Mouse (Mus musculus): ENCODE results near the gene Smarcc1.

Gene Smarcc1

DNA sequence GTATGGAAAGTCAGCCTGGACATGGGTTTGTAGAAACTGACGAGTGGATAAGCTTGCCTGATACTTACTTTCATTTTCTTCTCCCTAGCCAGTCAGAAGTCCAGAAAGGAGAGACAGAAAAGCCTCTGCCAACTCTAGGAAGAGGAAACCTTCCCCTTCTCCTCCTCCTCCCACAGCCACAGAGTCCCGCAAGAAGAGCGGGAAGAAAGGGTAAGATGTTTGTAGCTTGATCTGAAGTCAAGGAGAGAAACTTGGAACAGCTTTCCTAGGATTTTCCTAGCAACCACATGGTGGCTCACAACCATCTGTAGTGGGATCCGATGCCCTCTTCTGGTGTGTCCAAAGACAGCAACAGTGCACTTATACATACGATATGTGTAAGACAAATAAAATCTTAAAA lies 53.4 kb downstream of the Smarcc1 start:
- CTCF ChIA-PET, result interaction anchor here (0.6 to 1.3 kb wide), 11 partner anchors 22 to 1371 kb away, joined by 3 to 9 read pairs (median 4); no protein-coding TSS in a partner anchor
- POLR2A ChIA-PET, result interaction anchor here in 1 of 4 experiments (0.6 to 1.7 kb wide), 8 partner anchors 11 to 55 kb away, joined by 3 to 5 read pairs (median 3); no protein-coding TSS in a partner anchor

DNA sequence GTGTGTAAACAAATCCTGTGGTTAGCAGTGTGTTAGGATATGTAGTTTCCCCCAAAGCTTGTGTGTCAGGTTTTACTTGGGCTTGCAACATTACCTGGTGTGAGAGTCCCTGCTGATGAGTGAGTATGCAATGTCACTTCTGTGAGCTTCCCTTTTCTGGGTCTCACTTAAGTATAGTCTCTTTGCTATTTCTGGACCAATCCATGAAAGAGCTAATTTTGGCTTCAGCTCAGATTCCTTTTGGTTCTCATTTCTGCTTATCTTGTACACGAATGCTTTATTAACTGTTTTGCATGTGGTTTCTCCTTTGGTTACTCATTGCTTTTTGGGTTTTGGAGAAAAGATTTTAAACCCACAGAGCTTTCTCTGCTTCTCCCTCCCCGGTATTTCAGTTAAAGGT lies 82.4 kb downstream of the Smarcc1 start:
- POLR2A ChIA-PET, result interaction anchor here in 1 of 4 experiments (0.8 to 2.3 kb wide), 4 partner anchors 9 to 29 kb away, joined by 3 to 10 read pairs (median 6); no protein-coding TSS in a partner anchor
- CTCF ChIA-PET, result interaction anchor here in 1 of 4 experiments (1.0 kb wide), 1 partner anchor 10 kb away, joined by 3 read pairs; no protein-coding TSS in a partner anchor

DNA sequence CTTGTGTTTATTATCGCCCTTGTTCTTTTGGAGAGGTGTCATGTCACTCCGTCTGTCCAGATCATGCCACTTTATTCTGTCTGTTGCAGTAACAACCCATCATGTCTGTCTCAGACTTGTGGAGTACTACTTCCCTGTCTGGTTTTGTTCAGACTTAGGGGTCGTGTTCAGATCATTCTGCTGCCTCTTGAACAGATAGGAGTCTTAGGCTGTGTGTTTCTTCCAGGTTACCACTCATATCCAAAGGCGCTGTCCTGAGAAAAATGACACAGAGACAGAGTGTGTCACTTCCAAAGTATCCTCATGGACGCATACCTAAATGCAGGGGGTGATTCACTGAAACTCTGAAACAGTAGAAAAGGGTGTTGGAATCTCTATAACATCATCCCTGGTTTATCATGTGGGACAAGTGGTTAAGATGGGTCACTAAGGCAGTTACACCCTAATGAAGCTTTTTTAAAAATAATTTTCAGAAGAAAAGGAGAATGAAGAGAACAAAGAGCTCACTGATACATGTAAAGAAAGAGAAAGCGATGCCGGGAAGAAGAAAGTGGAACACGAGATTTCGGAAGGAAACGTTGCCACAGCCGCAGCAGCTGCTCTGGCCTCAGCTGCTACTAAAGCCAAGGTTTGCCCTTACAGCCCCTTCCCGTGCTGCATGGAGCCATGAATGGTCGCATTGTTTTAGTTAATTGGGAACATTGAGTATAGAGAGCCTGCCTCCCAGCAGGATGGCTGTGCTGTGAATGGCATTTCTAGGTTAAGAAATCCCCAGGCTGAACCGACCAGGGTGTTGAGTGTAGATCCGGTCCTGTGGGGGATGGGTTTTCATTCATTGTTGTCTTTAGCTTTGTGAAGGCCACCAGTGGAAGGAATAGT lies 88.3 kb downstream of the Smarcc1 start:
- ChIA-PET CTCF (interaction anchor here in 3 of 4 experiments (0.6 to 1.0 kb wide), 4 partner anchors 25 to 130 kb away, joined by 3 to 4 read pairs (median 4); no protein-coding TSS in a partner anchor), POLR2A (interaction anchor here in 2 of 4 experiments (0.6 to 2.5 kb wide), 12 partner anchors 9 to 285 kb away, joined by 3 to 13 read pairs (median 4); no protein-coding TSS in a partner anchor)

DNA sequence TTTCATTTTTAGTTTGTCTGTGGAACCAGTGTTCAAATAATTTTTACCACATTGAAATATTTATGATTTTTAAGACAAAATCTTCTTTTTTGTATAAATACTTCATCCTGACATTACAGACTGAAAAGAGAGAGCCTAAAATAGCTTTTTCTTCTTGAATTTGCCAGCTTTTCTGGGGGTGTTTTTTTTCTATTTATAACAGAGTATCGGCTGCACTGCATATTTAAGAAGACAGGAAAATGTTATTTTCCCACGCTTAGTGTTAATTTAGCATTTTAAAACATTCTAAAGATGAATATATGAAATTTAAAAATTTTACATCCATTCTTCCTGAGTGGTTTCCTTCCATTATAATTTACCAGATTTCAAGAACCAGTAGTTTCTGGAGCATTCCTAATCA lies 88.9 kb downstream of the Smarcc1 start:
- POLR2A ChIA-PET, result interaction anchor here in 2 of 4 experiments (0.6 to 2.5 kb wide), 10 partner anchors 9 to 116 kb away, joined by 3 to 13 read pairs (median 4); no protein-coding TSS in a partner anchor
- CTCF ChIA-PET, result interaction anchor here in 2 of 4 experiments (0.6 to 1.0 kb wide), 3 partner anchors 24 to 130 kb away, joined by 3 to 4 read pairs (median 4); no protein-coding TSS in a partner anchor

DNA sequence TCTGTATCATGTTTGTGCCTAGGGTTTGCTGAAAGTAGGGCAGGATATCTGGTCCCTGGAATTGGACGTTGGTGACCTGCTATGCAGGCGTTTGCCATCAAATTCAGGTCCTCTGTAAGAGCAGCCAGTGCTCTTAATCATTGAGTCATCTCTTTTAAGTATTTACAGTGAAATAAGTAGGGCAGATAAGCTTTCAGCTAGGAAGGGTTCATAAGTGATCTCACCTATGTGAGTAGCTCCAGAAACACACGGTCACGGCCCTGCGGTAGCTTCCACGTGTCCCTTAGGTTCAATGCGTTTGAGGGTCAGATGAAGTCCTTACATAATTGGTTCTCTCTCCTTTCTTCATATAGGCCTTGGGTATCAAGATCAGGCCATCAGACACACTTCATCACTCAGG lies 90.8 kb downstream of the Smarcc1 start:
- ChIA-PET POLR2A (interaction anchor here in 2 of 4 experiments (0.6 to 1.2 kb wide), 6 partner anchors 9 to 40 kb away, joined by 3 to 4 read pairs (median 3); no protein-coding TSS in a partner anchor), CTCF (no interaction called here)

DNA sequence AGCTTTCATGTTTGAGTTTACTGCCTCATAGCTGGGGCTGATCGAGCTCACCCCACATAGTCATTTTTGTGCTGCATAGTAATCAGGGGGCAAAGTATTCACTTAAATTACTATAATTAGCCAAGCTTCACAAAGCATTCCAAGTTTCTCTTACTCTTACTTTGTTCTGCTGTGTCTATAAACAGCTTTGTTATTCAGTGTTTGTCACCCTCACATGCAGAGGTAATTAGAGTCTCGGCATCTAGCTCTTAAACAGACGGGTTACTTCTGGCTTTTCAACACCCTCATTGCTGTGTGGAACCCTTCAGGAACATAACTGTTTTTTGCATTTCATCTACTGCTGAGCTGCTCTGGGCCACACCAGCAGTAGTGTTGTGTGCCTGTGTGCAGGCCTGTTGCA lies 91.5 kb downstream of the Smarcc1 start:
- ChIA-PET POLR2A (interaction anchor here in 3 of 4 experiments (0.6 to 1.2 kb wide), 9 partner anchors 9 to 72 kb away, joined by 3 to 4 read pairs (median 3); no protein-coding TSS in a partner anchor), CTCF (no interaction called here)

DNA sequence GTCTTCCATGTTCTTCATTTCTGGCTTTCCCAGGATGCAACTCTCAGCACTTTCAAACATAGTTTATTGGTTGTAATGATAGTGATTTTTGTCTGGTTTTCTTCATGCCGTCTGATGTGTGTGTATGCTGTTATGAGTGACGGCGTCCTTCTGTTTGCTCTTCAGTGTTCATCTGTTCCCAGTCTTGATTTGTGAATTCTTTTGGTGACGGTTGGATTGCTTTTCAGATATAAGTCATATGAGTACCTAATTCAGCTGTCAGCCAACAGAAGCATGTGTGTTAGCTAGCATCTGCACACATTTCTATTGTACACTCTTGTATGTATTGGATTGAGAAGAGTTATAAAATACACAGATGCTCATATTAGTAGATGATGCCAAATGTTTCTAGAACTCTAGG lies 106.8 kb downstream of the Smarcc1 start:
- CTCF ChIA-PET, result interaction anchor here in 1 of 4 experiments (2.1 kb wide), 1 partner anchor 73 kb away, joined by 4 read pairs; no protein-coding TSS in a partner anchor
- POLR2A ChIA-PET, result interaction anchor here in 1 of 4 experiments (0.7 to 2.2 kb wide), 3 partner anchors 15 to 239 kb away, joined by 3 to 9 read pairs (median 8); no protein-coding TSS in a partner anchor

DNA sequence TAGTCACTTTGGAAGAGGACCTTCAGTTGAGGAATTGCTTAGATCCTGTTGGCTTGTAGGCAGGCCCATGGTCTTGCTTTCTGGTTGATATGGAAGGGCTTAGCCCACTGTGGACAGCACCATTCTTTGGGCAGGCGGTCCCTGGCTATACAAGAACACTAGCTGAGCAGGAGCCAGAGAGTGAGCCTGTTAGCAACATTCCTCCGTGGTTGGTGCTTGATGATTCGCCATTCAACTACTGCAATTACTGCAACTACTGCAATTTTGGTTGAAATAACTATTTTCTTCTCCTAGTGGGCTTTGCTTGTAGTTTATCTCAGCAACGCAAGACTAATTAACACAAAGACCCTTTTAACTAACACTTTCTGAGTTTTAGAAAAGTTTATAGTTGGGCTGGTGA lies 108.7 kb downstream of the Smarcc1 start:
- ChIA-PET POLR2A (interaction anchor here in 3 of 4 experiments (0.6 to 2.1 kb wide), 9 partner anchors 8 to 95 kb away, joined by 3 to 8 read pairs (median 4); no protein-coding TSS in a partner anchor), CTCF (interaction anchor here in 2 of 4 experiments (0.6 to 2.1 kb wide), 4 partner anchors 71 to 431 kb away, joined by 3 to 4 read pairs (median 4); no protein-coding TSS in a partner anchor)

DNA sequence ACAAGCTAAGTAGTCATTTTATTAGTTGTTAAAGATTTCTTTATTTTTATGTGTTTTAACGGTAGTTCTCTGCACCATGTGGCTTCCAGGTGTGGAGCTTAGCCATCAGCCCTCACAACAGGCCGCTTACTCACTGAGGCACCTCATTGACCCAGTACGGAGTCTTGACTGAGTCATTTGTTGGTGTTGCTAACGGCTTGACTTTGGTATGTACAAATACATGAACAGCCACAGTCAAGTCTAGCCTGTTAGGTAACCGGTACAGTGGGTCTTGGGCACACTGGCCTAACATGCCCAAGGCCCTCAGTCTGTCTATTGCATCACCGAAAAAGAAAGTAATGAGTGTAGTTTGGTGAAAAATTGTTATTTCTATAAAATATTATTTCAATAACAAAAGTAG lies 111.2 kb downstream of the Smarcc1 start:
- CTCF ChIA-PET, result interaction anchor here in 2 of 4 experiments (0.5 to 2.4 kb wide), 2 partner anchors 68 to 190 kb away, joined by 6 to 10 read pairs; no protein-coding TSS in a partner anchor
- POLR2A ChIA-PET, result interaction anchor here in 2 of 4 experiments (1.2 to 3.5 kb wide), 5 partner anchors 14 to 68 kb away, joined by 3 to 22 read pairs (median 7); partner anchors contain the start of gene Cspg5 (in 1 of the 2)

DNA sequence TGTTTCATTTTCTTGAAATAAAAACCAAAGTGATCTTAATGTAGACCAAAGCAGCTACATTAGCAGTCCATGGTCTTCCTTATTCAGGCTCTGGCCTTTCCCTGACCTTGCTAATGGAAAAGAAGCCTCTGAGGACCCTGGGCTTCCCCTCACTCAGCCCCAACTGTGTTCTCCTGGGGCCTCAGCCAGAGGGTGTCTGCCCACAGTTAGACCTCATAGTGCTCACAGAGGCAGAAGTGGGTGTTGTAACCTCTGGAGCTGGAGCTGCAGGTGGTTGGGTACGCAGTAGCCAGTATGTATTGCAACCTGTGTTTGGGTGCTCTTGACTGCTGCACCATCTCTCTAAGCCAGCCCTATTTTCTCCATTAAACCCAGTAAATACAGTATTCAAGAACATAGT lies 111.6 kb downstream of the Smarcc1 start:
- ChIA-PET CTCF (interaction anchor here in 3 of 4 experiments (0.5 to 2.4 kb wide), 3 partner anchors 68 to 768 kb away, joined by 3 to 10 read pairs (median 6); no protein-coding TSS in a partner anchor), POLR2A (interaction anchor here in 2 of 4 experiments (0.5 to 3.5 kb wide), 13 partner anchors 10 to 315 kb away, joined by 3 to 22 read pairs (median 4); partner anchors contain the start of gene Cspg5 (in 1 of the 2))

DNA sequence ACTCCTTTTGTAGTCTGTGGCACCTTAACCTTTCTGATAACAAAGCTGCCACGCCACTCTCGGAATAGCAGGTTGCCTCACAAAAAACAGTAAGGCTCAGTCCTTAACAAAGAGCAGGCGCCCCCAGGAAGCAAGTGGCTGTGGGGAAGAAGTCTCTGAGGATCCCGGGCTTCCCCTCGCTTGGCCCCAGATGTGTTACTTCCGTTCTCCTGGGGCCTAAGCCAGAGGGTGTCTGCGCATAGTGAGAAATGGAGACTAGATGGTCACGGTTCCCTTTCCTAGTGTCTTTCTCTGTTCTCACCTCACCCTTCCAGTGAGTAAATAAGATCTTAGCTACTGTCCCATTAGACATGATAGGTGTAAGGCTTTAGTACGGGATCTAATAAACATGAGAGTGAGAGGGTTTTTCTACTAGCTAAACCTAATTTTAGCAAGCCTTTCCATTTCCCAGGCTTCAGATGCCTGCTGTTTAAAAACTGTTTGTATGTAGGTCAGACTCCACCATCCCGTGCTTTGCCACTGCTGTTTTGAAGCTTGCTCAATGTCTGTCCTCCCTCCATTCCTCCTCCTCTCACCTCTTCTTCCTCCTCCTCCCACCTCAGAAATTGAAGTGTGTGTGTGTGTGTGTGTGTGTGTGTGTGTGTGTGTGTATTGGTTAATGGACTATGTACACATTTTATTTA lies 112.2 kb downstream of the Smarcc1 start:
- CTCF ChIA-PET, result interaction anchor here in 2 of 4 experiments (1.5 to 2.4 kb wide), 3 partner anchors 67 to 768 kb away, joined by 3 to 10 read pairs (median 7); no protein-coding TSS in a partner anchor
- POLR2A ChIA-PET, result interaction anchor here in 3 of 4 experiments (0.5 to 3.5 kb wide), 21 partner anchors 10 to 315 kb away, joined by 3 to 22 read pairs (median 4); partner anchors contain the start of gene Cspg5 (in 2 of the 3)

DNA sequence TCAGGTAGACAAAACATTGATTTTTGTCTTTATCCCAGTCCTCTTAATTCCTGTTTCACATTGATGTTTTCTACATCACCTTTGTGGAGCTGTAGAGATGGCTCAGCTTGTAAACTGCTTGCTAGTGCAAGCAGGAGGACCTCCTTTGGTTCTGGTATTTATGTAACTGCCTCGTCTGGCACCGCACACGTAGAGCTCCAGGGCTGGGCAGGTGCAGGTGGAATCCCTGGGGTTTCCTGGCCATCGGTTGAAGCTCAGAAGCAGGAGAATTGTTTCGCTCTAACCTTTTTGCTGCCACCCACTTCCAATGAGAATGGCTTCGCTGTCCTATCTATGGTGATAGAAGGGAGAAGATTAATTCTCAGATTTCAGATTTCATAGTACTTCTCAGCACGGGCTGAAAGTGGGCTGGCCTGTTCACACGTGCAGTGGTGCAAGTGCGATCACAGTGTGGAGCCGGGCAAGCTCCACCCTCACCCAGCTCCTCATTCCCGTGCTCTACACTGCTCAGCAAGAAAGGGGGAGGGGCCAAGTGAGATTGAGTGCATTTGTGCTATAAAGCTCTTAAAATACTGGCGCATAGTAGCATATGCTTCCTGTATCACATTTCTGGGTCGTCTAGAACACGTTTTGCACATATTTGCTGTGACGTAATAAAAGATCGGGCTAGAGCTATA lies 113.0 kb downstream of the Smarcc1 start:
- POLR2A ChIA-PET, result interaction anchor here in 3 of 4 experiments (0.6 to 3.5 kb wide), 27 partner anchors 9 to 316 kb away, joined by 3 to 26 read pairs (median 4); partner anchors contain the start of genes Cspg5 (in 2 of the 3) and Ptpn23 (in 1 of the 3)
- CTCF ChIA-PET, result interaction anchor here in 3 of 4 experiments (0.5 to 2.4 kb wide), 7 partner anchors 25 to 767 kb away, joined by 3 to 10 read pairs (median 4); no protein-coding TSS in a partner anchor

DNA sequence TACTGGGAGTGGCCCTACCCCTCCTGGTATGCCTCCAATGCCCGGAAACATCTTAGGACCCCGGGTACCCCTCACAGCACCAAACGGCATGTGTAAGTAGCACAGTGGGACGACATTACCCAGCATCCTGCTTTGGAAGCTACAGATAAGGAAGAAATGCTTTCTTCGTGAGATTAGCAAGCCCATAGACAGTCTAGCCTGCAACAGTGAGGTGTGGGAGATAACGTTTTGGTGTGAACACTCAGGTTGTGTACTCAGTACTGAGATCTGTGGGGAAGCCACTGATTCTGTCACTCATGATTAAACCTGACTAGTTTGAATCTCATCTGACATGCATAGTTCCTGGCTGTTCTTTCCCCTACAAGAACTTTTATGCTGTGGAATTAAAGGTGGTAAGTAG lies 117.5 kb downstream of the Smarcc1 start:
- ChIA-PET POLR2A (interaction anchor here in 2 of 4 experiments (0.9 to 1.6 kb wide), 4 partner anchors 9 to 40 kb away, joined by 3 to 5 read pairs (median 4); partner anchors contain the start of gene Cspg5 (in 1 of the 2)), CTCF (no interaction called here)

DNA sequence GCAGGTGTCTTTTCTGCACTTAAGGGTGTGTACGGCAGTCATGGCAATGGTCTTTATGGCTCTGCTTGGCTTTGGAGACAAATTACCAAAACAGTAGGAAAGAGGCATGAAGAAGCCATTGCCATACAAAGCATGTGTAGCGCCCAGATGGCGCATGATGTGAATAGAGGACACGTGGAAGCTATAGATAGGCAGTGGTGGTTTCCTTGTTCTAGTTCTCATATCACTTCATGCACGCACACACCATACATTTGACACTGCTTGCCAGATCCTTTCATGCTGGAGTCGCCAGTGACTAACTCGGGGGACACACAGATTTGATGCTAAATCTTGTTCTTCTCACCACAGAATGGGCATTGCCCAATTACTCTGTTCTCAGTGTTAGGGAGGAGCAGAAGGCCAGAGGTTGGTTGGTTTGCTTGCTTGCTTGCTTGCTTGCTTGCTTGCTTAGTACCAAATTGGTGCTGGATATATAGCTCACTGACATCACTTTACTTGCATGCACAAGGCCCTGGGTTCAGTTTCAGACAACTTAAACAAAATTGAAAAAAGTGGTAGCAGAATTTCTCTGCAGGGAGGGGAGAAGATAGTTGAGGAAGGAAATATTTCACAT lies 125.8 kb downstream of the Smarcc1 start, which contains the start of gene Cspg5:
TSS of gene Cspg5 (plus strand) at position 563 of the 613 bp plus-strand sequence.
- CTCF ChIA-PET, result no interaction called here

DNA sequence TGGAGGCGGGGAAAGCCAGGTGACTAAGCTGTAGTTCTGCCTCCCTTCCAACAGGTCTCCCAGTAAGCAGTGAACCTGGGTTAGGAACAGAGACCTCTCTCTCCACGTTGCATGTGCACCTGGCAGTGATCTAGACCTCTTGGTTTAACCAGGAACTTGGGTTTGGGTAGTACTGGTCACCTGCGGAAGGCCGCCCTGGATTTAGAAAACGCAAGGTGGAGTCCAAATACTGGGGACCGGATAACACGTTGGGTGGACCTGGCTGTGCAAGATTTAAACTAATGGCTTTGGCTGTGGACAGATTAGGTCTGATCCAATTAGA lies 127.0 kb downstream of the Smarcc1 start:
- CTCF ChIA-PET, result no interaction called here
- POLR2A ChIA-PET, result interaction anchor here in 3 of 4 experiments (0.7 to 3.8 kb wide), 7 partner anchors 9 to 112 kb away, joined by 3 to 22 read pairs (median 4); no protein-coding TSS in a partner anchor

More for the DNA sequence above, 125.8 kb downstream of the Smarcc1 start, which contains the start of gene Cspg5:
- POLR2A ChIA-PET, result interaction anchor here in 2 of 4 experiments (0.9 to 3.8 kb wide), 7 partner anchors 8 to 32 kb away, joined by 3 to 22 read pairs (median 4); no protein-coding TSS in a partner anchor

DNA sequence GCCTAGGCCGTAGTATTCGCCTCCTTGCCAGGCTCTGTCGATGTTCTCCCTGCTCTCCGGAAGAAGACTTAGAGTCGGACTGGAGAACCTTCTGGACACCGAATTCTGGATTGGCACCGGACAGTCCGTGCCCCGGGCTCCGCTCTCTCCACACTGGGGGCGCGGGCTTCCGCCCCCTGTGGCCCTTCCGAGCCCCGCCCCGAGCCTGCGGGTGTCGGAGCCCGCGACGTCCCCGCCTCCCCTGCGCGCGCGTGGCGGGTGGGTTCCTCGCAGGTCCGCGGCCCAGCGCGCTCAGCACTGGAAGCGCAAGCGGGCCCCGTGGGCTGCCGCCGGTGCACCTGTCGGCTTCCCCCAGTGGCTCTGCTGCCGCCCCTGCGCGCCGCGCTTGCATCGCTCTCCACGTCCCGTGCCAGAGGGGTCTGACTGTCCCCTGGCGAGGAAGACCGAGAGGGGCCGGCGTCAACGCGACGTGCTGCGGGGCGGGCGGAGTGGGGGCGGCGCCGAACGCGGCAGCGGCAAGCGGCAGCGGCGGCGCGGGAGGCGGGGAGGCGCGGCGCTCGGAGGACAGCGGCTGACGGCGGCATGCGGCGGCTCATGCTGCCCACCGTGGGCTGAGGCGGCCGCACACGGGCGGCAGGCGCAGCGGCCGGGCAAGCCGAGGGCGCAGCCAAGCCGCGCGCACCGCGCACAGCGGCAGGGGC lies 127.5 kb downstream of the Smarcc1 start:
- CTCF ChIA-PET, result no interaction called here
- POLR2A ChIA-PET, result interaction anchor here in 2 of 4 experiments (1.0 to 3.8 kb wide), 7 partner anchors 10 to 60 kb away, joined by 3 to 22 read pairs (median 4); partner anchors contain the start of gene Elp6 (in 1 of the 2)
